Mouse (Mus musculus) neural tube, embryonic 13.5 days (tissue): ENCODE data around the gene Cldn19. TPM values are rescaled to one million over a fixed set of nuclear protein-coding genes. Genes with fewer than 3 reads are reported as not detected.

Experiments used
- polyA plus RNA-seq: library from polyadenylated mRNA; unstranded; fragments of >200 nt; fragmentation: Nextera tagmentation; extraction: Ambion mirVana; gene quantifications from 2 replicates; pipeline ENCODE4 v1.2.1, GENCODE M21; 2015

Gene Cldn19
- polyA plus RNA-seq, 1 experiment from 2014 or later, result 0.63 TPM

Other genes with a start within 250 kb of the Cldn19 start
- 90.4 and 107 TPM in 2 replicates for gene Slc2a1, start 146.7 kb upstream of the Cldn19 start, polyA plus RNA-seq
- gene Zfp691, start 81.2 kb upstream of the Cldn19 start, polyA plus RNA-seq, result 7.8 and 10.1 TPM in 2 replicates
- 1.5 and 2.1 TPM in 2 replicates for gene Ermap, start 65.4 kb upstream of the Cldn19 start, polyA plus RNA-seq
- 239 and 246 TPM in 2 replicates for gene Svbp, start 60.1 kb upstream of the Cldn19 start, polyA plus RNA-seq
- gene Tmem269, start 37.2 kb upstream of the Cldn19 start, polyA plus RNA-seq, result 0.45 TPM in 1 of 2 replicates, not detected in the other
- 35.4 and 37.4 TPM in 2 replicates for gene AU022252, start 22.7 kb upstream of the Cldn19 start, polyA plus RNA-seq
- gene P3h1, start 22.5 kb upstream of the Cldn19 start, polyA plus RNA-seq, result 14.8 TPM in 2 replicates
- 873 and 888 TPM in 2 replicates for gene Ybx1, start 39.2 kb downstream of the Cldn19 start, polyA plus RNA-seq
- 62.0 and 62.5 TPM in 2 replicates for gene Ppih, start 65.1 kb downstream of the Cldn19 start, polyA plus RNA-seq
- gene Ccdc30, start 160.1 kb downstream of the Cldn19 start, polyA plus RNA-seq, result 17.3 and 17.9 TPM in 2 replicates
- gene Ppcs, start 167.0 kb downstream of the Cldn19 start, polyA plus RNA-seq, result 21.9 and 23.3 TPM in 2 replicates
- gene Zmynd12, start 167.4 kb downstream of the Cldn19 start, polyA plus RNA-seq, result 0.50 TPM in 1 of 2 replicates, not detected in the other
- 26.3 and 28.7 TPM in 2 replicates for gene Rimkla, start 237.2 kb downstream of the Cldn19 start, polyA plus RNA-seq